Mouse (Mus musculus) stomach, embryonic 15.5 days (tissue): ENCODE results near the gene Emc9. TPM values are rescaled to one million over a fixed set of nuclear protein-coding genes. Genes with fewer than 3 reads are reported as not detected.
A peak's percentile ranks its signal among the peaks of the same experiment; 100 is the strongest.

ENCODE experiments used
- ATAC-seq: fragments of 200-750 bp; cut with Nextera tagmentation; 2 replicates; pipeline ENCODE4 v1.8.0; 2017; ENCODE audit warnings: low read depth, moderate number of reproducible peaks, moderate TSS enrichment; ENCODE audit not compliant: insufficient read depth, low FRiP score
- H3K27ac ChIP-seq: fragments of 300-500 bp; sonication (generic); 2 replicates; pipeline ENCODE4 v1.5.1; 2015; ENCODE audit warnings: mild to moderate bottlenecking, inconsistent platforms
- H3K27me3 ChIP-seq: fragments of 300-500 bp; sonication (generic); replicated peaks from 2 replicates; pipeline ENCODE4 v1.6.1; 2015; ENCODE audit warnings: inconsistent platforms
- H3K36me3 ChIP-seq: fragments of 300-500 bp; sonication (generic); 2 replicates; pipeline ENCODE4 v1.6.1; 2015; ENCODE audit warnings: inconsistent platforms
- H3K4me1 ChIP-seq: fragments of 300-500 bp; sonication (generic); 2 replicates; pipeline ENCODE4 v1.6.1; 2015; ENCODE audit warnings: inconsistent platforms
- H3K4me2 ChIP-seq: fragments of 300-500 bp; sonication (generic); 2 replicates; pipeline ENCODE4 v1.6.1; 2015; ENCODE audit warnings: mild to moderate bottlenecking, inconsistent platforms
- H3K4me3 ChIP-seq: fragments of 300-500 bp; sonication (generic); replicated peaks from 2 replicates; pipeline ENCODE4 v1.5.1; 2015; ENCODE audit warnings: inconsistent platforms
- H3K9ac ChIP-seq: fragments of 300-500 bp; sonication (generic); 2 replicates; pipeline ENCODE4 v1.6.1; 2015; ENCODE audit warnings: inconsistent platforms
- H3K9me3 ChIP-seq: fragments of 300-500 bp; sonication (generic); 2 replicates; pipeline ENCODE4 v1.6.1; 2016; ENCODE audit warnings: inconsistent platforms
- WGBS: fragments of 180-500 bp; shearing (Covaris S2); methylation state at CpG from one replicate; pipeline ENCODE4 v1.1.7; 2015; 5-methylcytosine and 5-hydroxymethylcytosine counted together
- polyA plus RNA-seq: library from polyadenylated mRNA; unstranded; fragments of >200 nt; fragmentation: Nextera tagmentation; extraction: Ambion mirVana; gene quantifications from 2 replicates; pipeline ENCODE4 v1.2.1, GENCODE M21; 2015

Emc9 gene
- polyA plus RNA-seq = 9.4 and 11.2 TPM in 2 replicates

- no peaks in the 10 kb centered on the region for H3K27me3 ChIP-seq
- peak; percentile 91 for ATAC-seq
- H3K4me1 ChIP-seq = peaks cover 12% of the 10 kb centered on the region
- WGBS = 4% methylated on average over 43 of the region's 43 CpGs
- H3K9ac ChIP-seq = peak within 1 kb of the TSS; percentile 19; the same call in 1 of the 2 replicates
- H3K9me3 ChIP-seq = no peaks in the 10 kb centered on the region
- H3K4me3 ChIP-seq = peak within 1 kb of the TSS; percentile 57
- peaks cover 13% of the 10 kb centered on the region; the same call in 1 of the 2 replicates for H3K36me3 ChIP-seq
- H3K27ac ChIP-seq = peak within 1 kb of the TSS; percentile 54
- H3K4me2 ChIP-seq = peak within 1 kb of the TSS; percentile 87
Measured at GRCm38 (mm10) chr14:55584702-55585565, at the start of gene Emc9. Emc9 (minus strand) TSS chr14:55585302.

- Histone ChIP-seq H3K4me1 (peaks cover 4% of the 10 kb centered on the region; the same call in 1 of the 2 replicates), H3K36me3 (peaks cover 80% of the 10 kb centered on the region), H3K9ac (no peak overlapping the region), H3K4me2 (no peak overlapping the region), H3K27me3 (no peaks in the 10 kb centered on the region), H3K27ac (no peak overlapping the region), H3K9me3 (no peaks in the 10 kb centered on the region), H3K4me3 (no peak overlapping the region)
- no peak for ATAC-seq
- WGBS = 61% methylated on average over 5 of the region's 5 CpGs
Measured at GRCm38 (mm10) chr14:55629312-55629711, 44.2 kb upstream of the Emc9 start.

GRCm38 (mm10) chr14:55628077-55628827, 43.1 kb upstream of the Emc9 start:
- Histone ChIP-seq H3K9me3 (no peaks in the 10 kb centered on the region), H3K27me3 (no peaks in the 10 kb centered on the region), H3K36me3 (peaks cover 71% of the 10 kb centered on the region), H3K9ac (no peak overlapping the region), H3K4me3 (no peak overlapping the region), H3K4me1 (no peaks in the 10 kb centered on the region), H3K27ac (no peak overlapping the region), H3K4me2 (no peak overlapping the region)
- WGBS = 84% methylated on average over 27 of the region's 27 CpGs
- ATAC-seq = no peak

- no peak for ATAC-seq
- H3K27me3 ChIP-seq = no peaks in the 10 kb centered on the region
- no peaks in the 10 kb centered on the region for H3K9me3 ChIP-seq
- no peak overlapping the region for H3K27ac ChIP-seq
- H3K9ac ChIP-seq = no peak overlapping the region
- H3K4me3 ChIP-seq = peak overlapping the region; percentile 26
- 32% methylated on average over 22 of the region's 22 CpGs for WGBS
- H3K36me3 ChIP-seq = no peaks in the 10 kb centered on the region
- H3K4me2 ChIP-seq = peak overlapping the region; percentile 50
- peaks cover 10% of the 10 kb centered on the region for H3K4me1 ChIP-seq
Measured at GRCm38 (mm10) chr14:55618486-55619195, 33.5 kb upstream of the Emc9 start.

GRCm38 (mm10) chr14:55617822-55618221, 32.7 kb upstream of the Emc9 start, which contains the start of gene Rec8:
Rec8 (plus strand) TSS chr14:55618037.
- H3K4me2 ChIP-seq = peak within 1 kb of the TSS; percentile 50
- 10% methylated on average over 21 of the region's 21 CpGs for WGBS
- no peaks in the 10 kb centered on the region for H3K36me3 ChIP-seq
- H3K9ac ChIP-seq = no peak within 1 kb of the TSS
- H3K9me3 ChIP-seq = no peaks in the 10 kb centered on the region
- no peaks in the 10 kb centered on the region for H3K27me3 ChIP-seq
- peak; percentile 84 for ATAC-seq
- H3K4me1 ChIP-seq = peaks cover 10% of the 10 kb centered on the region
- H3K4me3 ChIP-seq = peak within 1 kb of the TSS; percentile 26
- H3K27ac ChIP-seq = peak within 1 kb of the TSS; percentile 3; the same call in 1 of the 2 replicates

- Histone ChIP-seq H3K9ac (no peak overlapping the region), H3K4me3 (no peak overlapping the region), H3K4me1 (peaks cover 10% of the 10 kb centered on the region), H3K4me2 (no peak overlapping the region), H3K27ac (no peak overlapping the region), H3K27me3 (no peaks in the 10 kb centered on the region), H3K36me3 (no peaks in the 10 kb centered on the region), H3K9me3 (no peaks in the 10 kb centered on the region)
- 83% methylated on average over 2 of the region's 2 CpGs for WGBS
- no peak for ATAC-seq
Measured at GRCm38 (mm10) chr14:55616844-55617243, 31.7 kb upstream of the Emc9 start.

GRCm38 (mm10) chr14:55615876-55616275, 30.8 kb upstream of the Emc9 start:
- H3K27me3 ChIP-seq = no peaks in the 10 kb centered on the region
- H3K36me3 ChIP-seq = no peaks in the 10 kb centered on the region
- H3K27ac ChIP-seq = no peak overlapping the region
- H3K9ac ChIP-seq = no peak overlapping the region
- no peak overlapping the region for H3K4me3 ChIP-seq
- 43% methylated on average over 2 of the region's 2 CpGs for WGBS
- H3K4me2 ChIP-seq = no peak overlapping the region
- H3K4me1 ChIP-seq = peaks cover 10% of the 10 kb centered on the region
- no peak for ATAC-seq
- no peaks in the 10 kb centered on the region for H3K9me3 ChIP-seq

- H3K27me3 ChIP-seq = no peaks in the 10 kb centered on the region
- H3K9me3 ChIP-seq = no peaks in the 10 kb centered on the region
- H3K9ac ChIP-seq = no peak overlapping the region
- no peak overlapping the region for H3K4me3 ChIP-seq
- ATAC-seq = peak; percentile 51; the same call in 1 of the 2 replicates
- no peak overlapping the region for H3K27ac ChIP-seq
- H3K36me3 ChIP-seq = 0 out of 2 replicates have a peak, but pooled peaks cover 2% of the 10 kb centered on the region
- H3K4me1 ChIP-seq = peaks cover 10% of the 10 kb centered on the region
- 68% methylated on average over 7 of the region's 7 CpGs for WGBS
- H3K4me2 ChIP-seq = no peak overlapping the region
Measured at GRCm38 (mm10) chr14:55614565-55615178, 29.6 kb upstream of the Emc9 start.

GRCm38 (mm10) chr14:55613346-55613745, 28.2 kb upstream of the Emc9 start:
- H3K4me2 ChIP-seq = no peak overlapping the region

GRCm38 (mm10) chr14:55608339-55608738, 23.2 kb upstream of the Emc9 start:
- H3K4me1 ChIP-seq = peaks cover 9% of the 10 kb centered on the region
- H3K9me3 ChIP-seq = no peaks in the 10 kb centered on the region
- no peak overlapping the region for H3K4me3 ChIP-seq
- WGBS = 91% methylated on average over 6 of the region's 6 CpGs
- no peak overlapping the region for H3K9ac ChIP-seq
- H3K4me2 ChIP-seq = no peak overlapping the region
- no peak for ATAC-seq
- peaks cover 27% of the 10 kb centered on the region; the same call in 1 of the 2 replicates for H3K36me3 ChIP-seq
- H3K27ac ChIP-seq = no peak overlapping the region
- H3K27me3 ChIP-seq = no peaks in the 10 kb centered on the region

More at GRCm38 (mm10) chr14:55613346-55613745, 28.2 kb upstream of the Emc9 start:
- no peak for ATAC-seq
- H3K27me3 ChIP-seq = no peaks in the 10 kb centered on the region
- H3K9me3 ChIP-seq = no peaks in the 10 kb centered on the region
- H3K27ac ChIP-seq = no peak overlapping the region
- peaks cover 4% of the 10 kb centered on the region; the same call in 1 of the 2 replicates for H3K4me1 ChIP-seq
- no peak overlapping the region for H3K4me3 ChIP-seq
- H3K36me3 ChIP-seq = peaks cover 10% of the 10 kb centered on the region; the same call in 1 of the 2 replicates
- WGBS = 69% methylated on average over 6 of the region's 6 CpGs
- no peak overlapping the region for H3K9ac ChIP-seq
